Mouse (Mus musculus): Measurements from ENCODE around the gene Dlgap4. TPM values are rescaled to one million over a fixed set of nuclear protein-coding genes. Genes with fewer than 3 reads are reported as not detected.
A peak's percentile ranks its signal among the peaks of the same experiment; 100 is the strongest.

Gene Dlgap4
- polyA plus RNA-seq, 1 experiment from 2014 or later = 270 TPM

DNA sequence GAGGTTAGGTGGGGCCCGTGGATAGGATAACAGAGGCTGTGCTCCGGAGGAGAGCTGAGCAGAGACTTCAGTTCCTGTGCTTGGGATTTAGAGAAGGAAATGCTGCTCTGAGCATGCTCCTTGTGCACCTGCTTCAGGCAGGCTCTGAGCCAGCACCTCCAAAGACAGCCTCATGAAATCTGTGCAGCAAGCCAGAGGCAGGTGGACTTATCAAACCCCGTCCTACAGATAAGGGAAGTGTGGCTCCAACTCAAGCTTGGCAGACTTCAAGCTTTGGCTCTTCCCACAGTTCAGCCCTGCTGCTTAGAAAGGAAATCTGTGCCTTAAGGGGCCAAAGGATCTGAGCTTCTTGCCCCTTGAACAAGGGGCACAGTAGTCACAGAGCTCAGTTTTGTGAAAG is 113.4 kb downstream of the Dlgap4 start:
- Histone ChIP-seq H3K27ac (ENCODE audit: low read length) (peak overlapping the region; percentile 20; the same call in 1 of the 2 replicates), H3K4me2 (ENCODE audit: low read length) (peak overlapping the region; percentile 32; the same call in 1 of the 2 replicates), H3K36me3 (ENCODE audit: control insufficient read depth, insufficient read depth, low read length) (no peaks in the 10 kb centered on the region), H3K9me3 (replicated peaks; ENCODE audit: control insufficient read depth, low read length, poor library complexity, severe bottlenecking) (no peaks in the 10 kb centered on the region), H3K4me1 (ENCODE audit: control insufficient read depth, insufficient read depth, low read length) (peaks cover 58% of the 10 kb centered on the region), H3K9ac (ENCODE audit: low read depth, low read length) (peak overlapping the region; percentile 40), H3K27me3 (ENCODE audit: control insufficient read depth, insufficient read depth, low read depth, low read length) (no peaks in the 10 kb centered on the region), H3K4me3 (ENCODE audit: low read depth, low read length) (no peak overlapping the region)
- 69% methylated on average over 3 of the region's 3 CpGs for WGBS
- ATAC-seq = no peak

DNA sequence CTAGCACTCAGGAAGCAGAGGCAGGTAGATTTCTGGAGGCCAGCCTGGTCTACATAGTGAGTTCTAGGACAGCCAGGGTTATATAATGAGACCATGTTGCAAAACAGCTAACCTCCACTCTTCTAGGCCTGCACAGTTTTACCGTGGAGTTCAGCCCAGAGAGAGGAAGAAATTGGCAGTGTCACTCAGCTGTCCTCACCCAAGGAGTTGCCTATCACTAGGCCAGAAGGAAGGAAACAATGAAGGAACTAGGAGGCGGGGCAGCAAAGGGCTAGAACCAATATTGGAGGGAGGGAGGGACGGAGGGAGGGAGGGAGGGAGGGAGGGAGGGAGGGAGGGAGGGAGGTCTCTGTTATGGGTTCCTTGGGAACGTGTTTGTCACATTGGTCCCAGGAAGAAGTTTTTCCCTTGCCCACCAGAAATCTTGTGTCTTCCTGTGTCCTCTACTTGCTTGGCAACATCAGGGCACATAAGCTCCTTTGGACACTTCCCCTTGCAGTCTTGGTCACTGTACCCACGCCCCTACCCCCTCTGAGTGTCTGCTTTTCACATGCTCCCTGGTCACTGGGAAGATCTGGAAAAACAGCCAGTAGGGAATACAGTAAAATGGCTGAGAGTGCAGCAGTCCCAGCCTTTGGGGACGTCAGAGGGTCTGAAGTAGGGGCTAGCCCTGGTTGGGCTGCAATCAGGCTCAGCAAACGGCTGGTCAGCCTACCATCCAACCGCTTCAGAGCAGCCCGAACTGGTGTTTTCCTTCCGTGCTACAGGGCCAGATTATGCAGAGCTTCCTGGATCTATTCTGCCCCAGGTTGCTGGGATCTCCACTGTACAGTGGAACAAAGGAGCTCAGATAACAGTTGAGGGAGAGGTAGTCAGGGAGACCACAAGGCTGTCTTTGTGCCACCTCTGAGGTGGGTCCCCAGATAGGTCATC is 116.3 kb downstream of the Dlgap4 start:
- Histone ChIP-seq H3K4me1 (ENCODE audit: control insufficient read depth, insufficient read depth, low read length) (peaks cover 46% of the 10 kb centered on the region), H3K27ac (ENCODE audit: low read length) (no peak overlapping the region; the same call in 1 of the 2 replicates), H3K4me3 (ENCODE audit: low read depth, low read length) (no peak overlapping the region), H3K9ac (ENCODE audit: low read depth, low read length) (no peak overlapping the region), H3K36me3 (ENCODE audit: control insufficient read depth, insufficient read depth, low read length) (no peaks in the 10 kb centered on the region), H3K4me2 (ENCODE audit: low read length) (no peak overlapping the region), H3K27me3 (ENCODE audit: control insufficient read depth, insufficient read depth, low read depth, low read length) (no peaks in the 10 kb centered on the region), H3K9me3 (replicated peaks; ENCODE audit: control insufficient read depth, low read length, poor library complexity, severe bottlenecking) (no peaks in the 10 kb centered on the region)
- no peak for ATAC-seq
- 66% methylated on average over 9 of the region's 10 CpGs for WGBS

DNA sequence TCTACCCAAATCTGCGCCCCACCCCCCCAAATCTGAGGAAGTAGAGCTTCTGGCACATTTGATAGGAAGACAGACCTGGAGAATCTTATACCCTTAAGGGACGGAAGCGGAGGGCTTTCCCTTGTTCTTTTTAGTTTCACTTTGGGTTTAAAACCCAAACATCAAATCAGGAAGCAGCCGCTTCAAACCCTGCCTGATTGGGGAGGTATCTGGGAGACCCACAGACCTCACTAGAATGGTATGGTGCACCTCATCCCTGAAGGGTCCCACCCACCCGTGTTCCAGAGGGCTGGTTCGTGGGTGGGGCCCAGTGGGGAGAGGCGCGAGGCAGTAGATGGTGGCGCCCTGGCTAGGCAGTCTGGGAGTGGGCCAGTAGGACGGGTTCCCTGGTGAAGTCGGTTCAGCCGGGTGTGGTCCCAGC is 117.0 kb downstream of the Dlgap4 start:
- no peak for ATAC-seq
- Histone ChIP-seq H3K9me3 (replicated peaks; ENCODE audit: control insufficient read depth, low read length, poor library complexity, severe bottlenecking) (no peaks in the 10 kb centered on the region), H3K9ac (ENCODE audit: low read depth, low read length) (no peak overlapping the region), H3K4me2 (ENCODE audit: low read length) (no peak overlapping the region), H3K4me1 (ENCODE audit: control insufficient read depth, insufficient read depth, low read length) (peaks cover 43% of the 10 kb centered on the region), H3K27ac (ENCODE audit: low read length) (no peak overlapping the region; the same call in 1 of the 2 replicates), H3K4me3 (ENCODE audit: low read depth, low read length) (no peak overlapping the region), H3K36me3 (ENCODE audit: control insufficient read depth, insufficient read depth, low read length) (no peaks in the 10 kb centered on the region), H3K27me3 (ENCODE audit: control insufficient read depth, insufficient read depth, low read depth, low read length) (no peaks in the 10 kb centered on the region)
- 84% methylated on average over 12 of the region's 12 CpGs for WGBS

DNA sequence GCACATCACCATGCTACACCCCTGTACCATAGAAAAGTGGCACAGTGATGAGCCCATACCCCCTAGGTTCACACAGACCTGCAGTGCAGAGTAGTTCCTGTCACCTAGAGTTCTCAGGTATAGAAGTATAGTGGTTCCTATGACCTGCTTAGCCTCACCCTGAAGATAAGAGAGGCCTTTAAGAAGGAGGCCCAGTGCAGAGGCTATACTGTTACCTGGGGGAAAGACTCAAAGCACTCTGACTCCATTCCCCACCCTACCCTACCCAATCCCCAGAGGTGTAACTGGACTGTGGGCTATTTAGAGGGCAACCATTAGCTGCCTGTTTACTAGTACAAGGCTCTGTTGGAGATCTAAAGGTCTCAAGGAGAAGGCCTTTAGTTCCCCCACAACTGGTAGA is 118.1 kb downstream of the Dlgap4 start:
- no peak overlapping the region for H3K27ac ChIP-seq (ENCODE audit: low read length)

DNA sequence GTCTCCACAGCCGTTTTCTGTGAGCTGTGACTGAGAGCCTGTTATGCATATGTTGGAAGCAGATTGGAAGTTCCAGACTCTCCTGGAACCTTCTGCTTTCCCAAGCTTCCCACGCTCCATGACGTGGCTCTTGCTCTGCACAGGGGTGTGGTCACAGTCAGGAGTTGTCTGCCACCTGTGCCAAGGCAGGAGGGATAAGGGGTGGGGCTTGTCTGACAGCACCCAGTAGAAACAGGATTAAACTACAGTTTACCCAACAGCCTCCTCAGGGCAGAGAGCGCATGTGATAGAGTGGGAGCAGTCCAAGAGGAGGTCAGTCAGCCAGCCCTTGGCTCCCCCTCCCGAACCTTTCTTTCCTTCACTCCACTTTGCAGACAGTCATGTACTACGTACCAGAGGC is 118.6 kb downstream of the Dlgap4 start:
- Histone ChIP-seq H3K4me2 (ENCODE audit: low read length) (no peak overlapping the region), H3K36me3 (ENCODE audit: control insufficient read depth, insufficient read depth, low read length) (no peaks in the 10 kb centered on the region), H3K9ac (ENCODE audit: low read depth, low read length) (no peak overlapping the region), H3K4me3 (ENCODE audit: low read depth, low read length) (no peak overlapping the region), H3K9me3 (replicated peaks; ENCODE audit: control insufficient read depth, low read length, poor library complexity, severe bottlenecking) (no peaks in the 10 kb centered on the region), H3K27me3 (ENCODE audit: control insufficient read depth, insufficient read depth, low read depth, low read length) (no peaks in the 10 kb centered on the region), H3K27ac (ENCODE audit: low read length) (peak overlapping the region; percentile 22; the same call in 1 of the 2 replicates), H3K4me1 (ENCODE audit: control insufficient read depth, insufficient read depth, low read length) (peaks cover 27% of the 10 kb centered on the region)
- ATAC-seq = no peak
- 69% methylated on average over 6 of the region's 6 CpGs for WGBS

More for the DNA sequence above, 118.1 kb downstream of the Dlgap4 start:
- Histone ChIP-seq H3K27me3 (ENCODE audit: control insufficient read depth, insufficient read depth, low read depth, low read length) (no peaks in the 10 kb centered on the region), H3K4me2 (ENCODE audit: low read length) (no peak overlapping the region), H3K9ac (ENCODE audit: low read depth, low read length) (no peak overlapping the region), H3K9me3 (replicated peaks; ENCODE audit: control insufficient read depth, low read length, poor library complexity, severe bottlenecking) (no peaks in the 10 kb centered on the region), H3K4me1 (ENCODE audit: control insufficient read depth, insufficient read depth, low read length) (peaks cover 32% of the 10 kb centered on the region), H3K4me3 (ENCODE audit: low read depth, low read length) (no peak overlapping the region), H3K36me3 (ENCODE audit: control insufficient read depth, insufficient read depth, low read length) (no peaks in the 10 kb centered on the region)
- no peak for ATAC-seq

DNA sequence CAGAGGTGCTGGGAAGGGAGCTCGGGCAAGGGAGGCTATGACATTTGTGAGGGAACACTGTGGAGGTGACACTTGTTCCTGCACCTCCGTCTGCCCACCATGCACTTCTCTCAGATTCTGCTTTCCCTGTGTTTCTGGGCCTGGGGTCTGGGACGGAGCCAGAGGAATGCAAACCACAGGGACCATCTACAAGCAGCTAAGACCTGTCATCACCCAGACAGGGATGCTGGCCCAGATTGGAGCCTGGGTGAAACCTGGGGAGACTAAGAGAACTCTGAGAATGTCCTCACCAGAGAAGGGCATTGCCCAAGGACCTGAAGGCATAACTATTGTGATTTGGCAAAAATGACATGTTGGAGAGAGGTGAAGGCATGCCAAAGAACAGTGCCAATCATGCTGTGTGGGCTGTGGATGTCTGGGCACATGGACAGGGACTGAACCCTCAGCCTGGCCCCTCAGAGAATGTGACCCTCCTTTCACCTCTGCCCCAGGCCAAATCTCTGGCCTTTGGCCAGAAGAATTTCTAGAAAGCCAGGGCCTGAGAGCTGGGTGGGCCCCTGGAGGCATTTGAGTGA is 122.3 kb downstream of the Dlgap4 start:
- H3K27ac ChIP-seq (ENCODE audit: low read length) = no peak overlapping the region
- 86% methylated on average over 3 of the region's 3 CpGs for whole genome bisulfite sequencing
- no peak for ATAC-seq
- H3K9ac ChIP-seq (ENCODE audit: low read depth, low read length) = no peak overlapping the region
- no peaks in the 10 kb centered on the region for H3K9me3 ChIP-seq (replicated peaks; ENCODE audit: control insufficient read depth, low read length, poor library complexity, severe bottlenecking)
- H3K27me3 ChIP-seq (ENCODE audit: control insufficient read depth, insufficient read depth, low read depth, low read length) = no peaks in the 10 kb centered on the region
- H3K4me1 ChIP-seq (ENCODE audit: control insufficient read depth, insufficient read depth, low read length) = peaks cover 18% of the 10 kb centered on the region; the same call in 1 of the 2 replicates
- no peak overlapping the region for H3K4me3 ChIP-seq (ENCODE audit: low read depth, low read length)
- 0 out of 2 replicates have a peak, but pooled peaks cover 3% of the 10 kb centered on the region for H3K36me3 ChIP-seq (ENCODE audit: control insufficient read depth, insufficient read depth, low read length)
- H3K4me2 ChIP-seq (ENCODE audit: low read length) = no peak overlapping the region

DNA sequence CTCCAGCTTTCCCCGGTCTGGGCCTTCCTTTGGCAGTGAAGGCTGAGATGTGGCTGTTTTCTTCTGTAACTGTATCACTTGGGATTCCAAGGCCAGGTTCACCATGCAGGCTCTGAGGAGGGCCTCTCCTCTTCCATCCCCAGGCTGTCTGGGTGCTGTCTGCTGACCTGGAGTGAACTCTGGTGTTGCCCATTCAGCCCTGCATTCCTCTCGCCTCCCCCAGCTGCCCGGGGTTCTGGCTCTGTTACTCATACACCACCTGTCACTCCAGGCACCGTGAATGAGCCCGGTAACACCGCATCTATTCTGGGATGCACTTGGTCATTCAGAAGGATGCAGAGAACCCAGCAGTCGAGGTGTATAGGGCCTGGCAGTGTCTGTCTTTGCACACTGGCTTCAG is 123.3 kb downstream of the Dlgap4 start:
- H3K4me1 ChIP-seq (ENCODE audit: control insufficient read depth, insufficient read depth, low read length) = peaks cover 20% of the 10 kb centered on the region; the same call in 1 of the 2 replicates
- no peak for ATAC-seq
- no peaks in the 10 kb centered on the region for H3K27me3 ChIP-seq (ENCODE audit: control insufficient read depth, insufficient read depth, low read depth, low read length)
- WGBS = 52% methylated on average over 7 of the region's 7 CpGs
- H3K9me3 ChIP-seq (replicated peaks; ENCODE audit: control insufficient read depth, low read length, poor library complexity, severe bottlenecking) = no peaks in the 10 kb centered on the region
- no peak overlapping the region for H3K4me2 ChIP-seq (ENCODE audit: low read length)
- H3K4me3 ChIP-seq (ENCODE audit: low read depth, low read length) = no peak overlapping the region
- H3K27ac ChIP-seq (ENCODE audit: low read length) = no peak overlapping the region
- H3K9ac ChIP-seq (ENCODE audit: low read depth, low read length) = no peak overlapping the region
- 0 out of 2 replicates have a peak, but pooled peaks cover 3% of the 10 kb centered on the region for H3K36me3 ChIP-seq (ENCODE audit: control insufficient read depth, insufficient read depth, low read length)

DNA sequence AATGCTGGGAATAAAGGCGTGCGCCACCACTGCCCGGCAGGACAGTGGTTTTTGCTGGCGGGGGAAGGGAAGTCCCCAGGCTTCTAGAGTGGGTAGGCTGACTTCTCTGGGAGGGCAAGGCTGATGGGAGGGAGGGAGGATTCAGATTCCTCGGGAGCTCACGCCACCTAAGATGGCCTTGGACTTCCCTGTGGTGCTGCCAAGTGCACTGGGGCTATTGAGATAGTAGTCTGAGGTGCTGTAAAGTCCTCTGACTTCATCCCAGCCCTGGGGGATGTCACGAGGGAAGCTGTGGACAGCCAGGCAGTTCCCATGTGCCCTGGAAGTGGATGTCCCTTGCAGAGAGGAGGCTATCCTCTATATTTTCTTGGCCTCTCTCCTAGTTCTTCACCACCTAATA is 124.5 kb downstream of the Dlgap4 start:
- 0 out of 2 replicates have a peak, but pooled peaks cover 3% of the 10 kb centered on the region for H3K36me3 ChIP-seq (ENCODE audit: control insufficient read depth, insufficient read depth, low read length)
- no peaks in the 10 kb centered on the region for H3K27me3 ChIP-seq (ENCODE audit: control insufficient read depth, insufficient read depth, low read depth, low read length)
- H3K4me2 ChIP-seq (ENCODE audit: low read length) = no peak overlapping the region
- H3K27ac ChIP-seq (ENCODE audit: low read length) = no peak overlapping the region
- ATAC-seq = no peak
- H3K9ac ChIP-seq (ENCODE audit: low read depth, low read length) = no peak overlapping the region
- whole genome bisulfite sequencing = 74% methylated on average over 7 of the region's 7 CpGs
- H3K4me3 ChIP-seq (ENCODE audit: low read depth, low read length) = no peak overlapping the region
- H3K9me3 ChIP-seq (replicated peaks; ENCODE audit: control insufficient read depth, low read length, poor library complexity, severe bottlenecking) = no peaks in the 10 kb centered on the region
- peaks cover 19% of the 10 kb centered on the region; the same call in 1 of the 2 replicates for H3K4me1 ChIP-seq (ENCODE audit: control insufficient read depth, insufficient read depth, low read length)

DNA sequence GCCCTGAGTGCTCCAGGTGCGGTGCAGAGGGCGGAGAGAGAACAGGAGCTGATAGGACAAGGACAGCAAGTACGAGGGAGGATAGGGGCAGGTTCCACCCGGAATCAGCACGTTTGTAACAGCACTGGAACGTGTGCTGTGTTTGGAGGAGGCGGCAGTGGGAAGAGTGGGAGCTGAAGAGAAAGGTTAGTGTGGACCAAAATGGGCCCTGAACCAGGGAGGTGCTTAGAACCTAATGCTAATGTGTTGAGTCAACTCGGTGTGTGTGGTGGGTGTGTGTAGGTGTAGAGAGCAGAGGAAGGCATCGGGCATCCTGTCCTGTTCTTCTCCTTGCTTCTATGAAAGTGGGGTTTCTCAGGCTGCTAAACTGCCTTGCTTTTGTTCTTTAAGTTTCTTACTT is 127.8 kb downstream of the Dlgap4 start:
- Histone ChIP-seq H3K27ac (ENCODE audit: low read length) (no peak overlapping the region), H3K4me2 (ENCODE audit: low read length) (no peak overlapping the region), H3K4me1 (ENCODE audit: control insufficient read depth, insufficient read depth, low read length) (peaks cover 13% of the 10 kb centered on the region; the same call in 1 of the 2 replicates), H3K9ac (ENCODE audit: low read depth, low read length) (no peak overlapping the region), H3K4me3 (ENCODE audit: low read depth, low read length) (no peak overlapping the region), H3K36me3 (ENCODE audit: control insufficient read depth, insufficient read depth, low read length) (peaks cover 5% of the 10 kb centered on the region; the same call in 1 of the 2 replicates), H3K27me3 (ENCODE audit: control insufficient read depth, insufficient read depth, low read depth, low read length) (no peaks in the 10 kb centered on the region), H3K9me3 (replicated peaks; ENCODE audit: control insufficient read depth, low read length, poor library complexity, severe bottlenecking) (no peaks in the 10 kb centered on the region)
- WGBS = 87% methylated on average over 9 of the region's 9 CpGs
- ATAC-seq = no peak

Data from midbrain, embryonic 16.5 days (tissue).